Mouse (Mus musculus) c-Kit-positive CD71-negative TER-119-negative erythroid progenitor cells, embryonic 14.5 days (primary cell): ENCODE measurements at regions not wholly inside any gene's neighbourhood (a gene's known extent, or its start where the extent isn't known, plus 50 kb on each side); places are given as distances from the start of the nearest gene placed in this dataset.

Experiments used
- DNase-seq: peaks from one replicate; pipeline ENCODE4 v3.0.0-alpha.2; 2013; ENCODE audit warnings: low read depth

DNA sequence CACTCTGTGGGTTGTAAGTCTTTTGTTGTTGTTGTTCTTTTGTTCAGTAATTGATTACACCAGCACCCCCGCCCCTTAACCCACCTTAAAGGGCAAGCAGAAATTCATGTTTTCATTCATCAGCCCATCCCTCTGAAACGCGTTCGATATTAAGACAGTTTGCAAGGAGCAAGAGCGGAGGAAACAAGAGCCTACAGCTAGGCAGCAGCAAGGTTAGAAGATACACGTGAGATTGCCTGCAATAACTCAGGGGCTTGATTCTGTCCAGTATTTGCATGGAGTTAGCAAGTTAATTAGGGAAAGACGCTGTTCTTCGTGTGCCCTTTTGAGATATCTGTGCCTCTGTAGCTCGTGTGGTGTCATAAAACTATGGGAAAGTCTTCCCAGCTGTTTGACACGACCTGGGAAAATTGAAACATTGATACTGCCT, 202.0 kb downstream of the Gm11146 start:
- DNase-seq = no peak

- DNase-seq = no peak
Observed at GRCm38 (mm10) chr16:77394054-77394716, 207.7 kb downstream of the Gm11146 start.

DNA sequence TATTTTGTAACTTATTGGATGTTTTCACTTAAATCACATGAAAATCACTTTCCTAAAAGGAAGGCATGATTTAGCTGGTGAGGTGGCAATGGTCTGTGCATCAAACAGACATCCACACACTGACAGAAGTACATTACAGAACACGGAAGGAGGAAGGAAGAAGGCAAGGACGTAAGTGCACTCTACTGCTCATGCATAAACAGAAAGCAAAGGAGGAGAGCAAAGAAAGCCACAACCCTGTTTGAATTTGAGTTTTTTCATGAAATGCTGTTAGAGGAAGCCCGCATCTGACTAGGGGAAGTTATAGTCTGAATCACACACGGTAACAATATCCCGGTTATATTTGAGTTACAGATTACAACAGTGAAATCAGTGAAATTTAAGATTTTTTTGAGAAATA, 208.4 kb downstream of the Gm11146 start:
- DNase-seq = no peak

DNA sequence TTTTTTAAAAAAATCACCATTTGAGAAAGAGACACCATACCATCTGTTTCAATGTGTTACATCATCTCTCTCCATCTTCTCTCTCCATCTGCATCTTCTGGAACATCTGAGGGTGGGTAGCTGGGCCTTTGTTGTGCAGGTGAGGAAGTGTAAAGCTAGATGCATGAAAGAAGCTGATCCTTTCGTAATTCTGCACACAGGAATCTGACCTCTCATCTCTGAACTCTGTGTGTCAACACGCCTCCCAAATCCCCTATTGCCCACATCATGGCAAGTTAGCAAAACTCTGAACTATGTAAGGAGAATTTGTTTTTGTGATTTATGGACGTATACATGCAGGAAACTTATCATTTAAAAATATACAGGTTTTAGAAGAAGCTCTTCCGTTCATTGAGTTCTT, 209.7 kb downstream of the Gm11146 start:
- DNase-seq = no peak

GRCm38 (mm10) chr16:77384021-77384729, 217.7 kb downstream of the Gm11146 start:
- DNase-seq = no peak

- no peak for DNase-seq
Observed at GRCm38 (mm10) chr16:77382790-77383189, 219.1 kb downstream of the Gm11146 start.

GRCm38 (mm10) chr16:77372768-77373167, 229.1 kb downstream of the Gm11146 start:
- DNase-seq = no peak

DNA sequence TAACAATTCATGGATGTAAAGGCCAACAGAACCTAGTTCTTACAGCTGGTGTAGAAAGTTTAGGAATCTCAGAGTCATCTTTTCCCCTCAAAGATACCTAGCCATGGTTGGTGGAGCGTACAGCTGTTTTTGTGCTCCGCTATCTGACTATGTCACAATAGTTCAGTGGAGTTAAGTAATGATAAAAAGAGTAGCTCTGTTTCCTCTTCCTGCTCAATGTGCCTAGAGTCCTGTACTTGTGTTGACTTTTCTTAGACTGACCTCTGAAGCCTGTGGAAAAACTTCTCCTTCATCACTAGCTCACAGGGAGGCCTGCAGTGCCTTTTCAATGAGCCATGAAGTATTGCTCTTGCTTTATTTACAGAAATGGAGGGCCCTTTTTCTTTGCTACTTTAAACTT, 232.1 kb downstream of the Gm11146 start:
- DNase-seq = no peak

DNA sequence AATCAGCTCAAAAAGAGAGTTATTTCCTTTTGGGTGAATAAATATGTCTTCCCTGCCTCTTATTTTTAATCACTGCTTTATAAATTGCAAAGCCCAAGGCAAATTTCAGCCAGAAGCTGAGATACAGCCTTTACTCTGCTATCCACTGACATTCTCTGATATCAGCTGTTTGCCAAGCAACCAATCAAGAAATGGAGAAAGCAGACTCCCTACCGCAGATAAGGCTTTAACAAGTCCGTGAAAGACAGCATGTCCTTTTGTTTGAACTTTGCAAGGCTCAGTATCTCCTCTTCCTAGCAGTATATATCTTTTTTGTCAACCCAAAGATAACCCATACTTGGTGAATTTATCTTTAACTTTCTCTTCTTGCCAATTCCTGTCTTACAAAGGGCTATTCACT, 236.6 kb downstream of the Gm11146 start:
- DNase-seq = no peak

DNA sequence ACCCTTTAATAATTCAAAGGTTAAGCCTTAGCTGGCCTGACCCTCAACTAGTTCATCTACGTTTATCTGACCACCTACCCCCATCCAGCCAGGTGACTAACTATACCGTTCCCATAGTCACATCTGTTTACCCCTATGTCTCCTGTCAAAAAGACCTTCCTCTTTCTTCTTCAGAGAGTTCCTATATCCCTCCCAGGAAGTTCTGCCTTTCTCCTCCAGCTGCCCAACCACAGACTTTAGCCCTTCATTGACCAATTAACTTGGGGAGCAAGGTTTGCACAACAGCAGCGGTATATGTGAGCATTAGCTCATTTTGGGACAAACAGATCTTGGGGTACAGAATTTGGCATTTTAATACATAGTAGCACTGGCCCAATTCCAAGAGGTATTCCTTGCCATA, 237.5 kb downstream of the Gm11146 start:
- no peak for DNase-seq

GRCm38 (mm10) chr16:77359190-77359589, 242.7 kb downstream of the Gm11146 start:
- DNase-seq = no peak

GRCm38 (mm10) chr16:77355260-77355659, 246.6 kb downstream of the Gm11146 start:
- DNase-seq = no peak

GRCm38 (mm10) chr16:77354201-77354712, 247.6 kb downstream of the Gm11146 start:
- no peak for DNase-seq

DNA sequence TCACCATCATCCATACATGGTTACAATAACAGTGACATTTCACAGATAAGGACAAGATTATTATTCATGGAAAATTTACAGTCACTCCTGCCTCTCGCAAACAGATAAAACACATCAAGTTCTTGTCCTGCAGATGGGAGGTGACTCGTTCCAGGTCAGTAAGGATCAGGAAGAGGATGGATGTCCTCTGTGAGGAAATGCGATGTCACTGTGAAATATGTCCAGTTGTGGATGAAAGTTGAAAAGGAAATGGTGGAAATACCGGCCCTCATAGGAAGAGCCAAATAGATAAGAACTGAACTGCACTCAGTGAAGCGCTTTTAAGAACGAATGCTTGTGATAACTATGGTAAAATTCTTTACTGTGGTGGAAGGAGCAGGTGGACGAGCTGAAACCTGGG, 255.8 kb downstream of the Gm11146 start:
- no peak for DNase-seq

- DNase-seq = no peak
Observed at GRCm38 (mm10) chr16:77332285-77332684, 269.6 kb downstream of the Gm11146 start.

GRCm38 (mm10) chr16:77330996-77331395, 270.9 kb downstream of the Gm11146 start:
- DNase-seq = no peak

- DNase-seq = no peak
Observed at GRCm38 (mm10) chr16:77329711-77330530, 272.0 kb downstream of the Gm11146 start.

DNA sequence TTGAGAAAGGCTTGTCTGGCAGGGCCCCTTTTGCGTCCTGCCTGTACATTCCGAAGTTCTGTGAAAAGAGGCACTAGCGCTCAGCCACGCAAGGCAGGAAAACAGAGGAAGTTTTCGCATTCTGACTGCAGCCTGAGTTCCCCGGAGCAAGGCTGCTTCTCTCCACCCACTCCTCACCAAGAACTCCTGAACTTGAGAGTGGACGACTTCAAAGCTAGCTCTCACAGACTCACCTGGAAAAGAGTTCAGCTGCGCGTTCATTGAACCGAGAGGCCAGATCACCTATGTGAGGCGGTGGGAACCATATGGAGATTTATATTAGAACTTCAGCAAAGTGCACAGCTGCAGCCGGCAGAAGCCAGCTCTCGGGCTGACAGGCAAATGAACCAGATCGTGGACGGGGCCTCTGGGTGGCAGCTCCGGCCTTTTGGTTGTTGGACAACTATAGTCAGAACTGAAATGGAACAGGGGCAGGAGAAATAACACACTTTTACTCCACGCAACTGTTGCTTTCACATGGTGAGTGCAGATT, 272.7 kb downstream of the Gm11146 start:
- DNase-seq = peak; percentile 12

- DNase-seq = no peak
Observed at GRCm38 (mm10) chr16:77328628-77329159, 273.2 kb downstream of the Gm11146 start.

- no peak for DNase-seq
Observed at GRCm38 (mm10) chr16:77328049-77328448, 273.8 kb downstream of the Gm11146 start.

- DNase-seq = no peak
Observed at GRCm38 (mm10) chr16:77322338-77322737, 279.6 kb downstream of the Gm11146 start.

DNA sequence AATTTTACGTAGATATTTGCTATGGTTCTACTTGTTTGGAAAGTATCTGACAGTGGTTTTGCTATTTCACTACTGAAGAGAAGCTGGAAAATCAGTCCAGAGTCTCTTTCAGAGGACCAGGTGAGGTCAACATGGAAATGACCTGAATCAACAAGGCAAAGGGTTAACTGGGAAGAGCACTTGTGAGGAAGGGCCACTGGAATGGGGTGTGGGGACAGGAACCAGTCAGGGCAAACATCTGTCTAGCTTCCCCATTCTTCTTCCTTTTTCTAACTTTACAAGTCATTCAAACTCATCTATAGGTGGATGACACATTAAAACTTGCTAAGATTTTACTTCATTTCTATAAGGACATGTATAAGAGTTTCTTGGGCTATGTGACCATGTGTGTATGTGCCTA, 283.7 kb downstream of the Gm11146 start:
- DNase-seq = no peak
